Mouse (Mus musculus) gastrocnemius, postnatal 14 days (tissue): ENCODE measurements at regions not wholly inside any gene's neighbourhood (a gene's known extent, or its start where the extent isn't known, plus 50 kb on each side); places are given as distances from the start of the nearest gene placed in this dataset.

Experiments used
- DNase-seq: peaks from one replicate; pipeline ENCODE4 v3.0.0; 2021; ENCODE audit warnings: mixed read lengths
- intact Hi-C: fragments of 180-260 bp; cut with DNase I; formaldehyde crosslinking; loops from one replicate; pipeline ENCODE4 v1.15.1; 2025; ENCODE audit warnings: low total_unique reads

- DNase-seq, result no peak
- intact Hi-C loops, result no loop called here
Measured at GRCm38 (mm10) chr11:24226755-24227154, 148.9 kb downstream of the Bcl11a start.

- intact Hi-C loops, result no loop called here
- no peak for DNase-seq
Measured at GRCm38 (mm10) chr11:24233376-24233775, 155.5 kb downstream of the Bcl11a start.

- no peak for DNase-seq
Measured at GRCm38 (mm10) chr11:24233821-24234220, 156.0 kb downstream of the Bcl11a start.

GRCm38 (mm10) chr11:24234422-24234821 is 156.6 kb downstream of the Bcl11a start:
- DNase-seq, result no peak
- intact Hi-C loops, result no loop called here

More at GRCm38 (mm10) chr11:24233821-24234220, 156.0 kb downstream of the Bcl11a start:
- intact Hi-C loops, result no loop called here

GRCm38 (mm10) chr11:24235326-24235725 is 157.5 kb downstream of the Bcl11a start:
- no peak for DNase-seq
- intact Hi-C loops, result no loop called here

GRCm38 (mm10) chr11:24239631-24240030 is 161.8 kb downstream of the Bcl11a start:
- intact Hi-C loops, result no loop called here
- no peak for DNase-seq

GRCm38 (mm10) chr11:24242096-24242495 is 164.2 kb downstream of the Bcl11a start:
- intact Hi-C loops, result no loop called here
- no peak for DNase-seq

GRCm38 (mm10) chr11:24242888-24243287 is 165.0 kb downstream of the Bcl11a start:
- DNase-seq, result no peak
- intact Hi-C loops, result no loop called here

- intact Hi-C loops, result no loop called here
- no peak for DNase-seq
Measured at GRCm38 (mm10) chr11:24245390-24245789, 167.5 kb downstream of the Bcl11a start.

GRCm38 (mm10) chr11:24246314-24246713 is 168.5 kb downstream of the Bcl11a start:
- no peak for DNase-seq
- intact Hi-C loops, result no loop called here

- intact Hi-C loops, result no loop called here
Measured at GRCm38 (mm10) chr11:24247285-24247684, 169.4 kb downstream of the Bcl11a start.

GRCm38 (mm10) chr11:24251516-24251915 is 173.7 kb downstream of the Bcl11a start:
- intact Hi-C loops, result no loop called here
- no peak for DNase-seq

More at GRCm38 (mm10) chr11:24247285-24247684, 169.4 kb downstream of the Bcl11a start:
- no peak for DNase-seq

- intact Hi-C loops, result no loop called here
- DNase-seq, result no peak
Measured at GRCm38 (mm10) chr11:24255201-24256060, 177.6 kb downstream of the Bcl11a start.

GRCm38 (mm10) chr11:24257741-24258140 is 179.9 kb downstream of the Bcl11a start:
- intact Hi-C loops, result no loop called here
- DNase-seq, result no peak

GRCm38 (mm10) chr11:24258340-24258739 is 180.5 kb downstream of the Bcl11a start:
- intact Hi-C loops, result no loop called here
- DNase-seq, result no peak

- intact Hi-C loops, result no loop called here
Measured at GRCm38 (mm10) chr11:24259668-24260067, 181.8 kb downstream of the Bcl11a start.

GRCm38 (mm10) chr11:24269046-24269445 is 191.2 kb downstream of the Bcl11a start:
- no peak for DNase-seq
- intact Hi-C loops, result no loop called here

More at GRCm38 (mm10) chr11:24259668-24260067, 181.8 kb downstream of the Bcl11a start:
- DNase-seq, result no peak

- intact Hi-C loops, result no loop called here
- no peak for DNase-seq
Measured at GRCm38 (mm10) chr11:24281628-24282027, 203.8 kb downstream of the Bcl11a start.

GRCm38 (mm10) chr11:24282556-24282955 is 204.7 kb downstream of the Bcl11a start:
- intact Hi-C loops, result no loop called here
- DNase-seq, result no peak

GRCm38 (mm10) chr11:24286129-24287108 is 208.6 kb downstream of the Bcl11a start:
- no peak for DNase-seq
- intact Hi-C loops, result no loop called here
